Mouse (Mus musculus) midbrain, postnatal 0 days (tissue): ENCODE measurements around the gene Tor3a. TPM values are rescaled to one million over a fixed set of nuclear protein-coding genes. Genes with fewer than 3 reads are reported as not detected.
A peak's percentile ranks its signal among the peaks of the same experiment; 100 is the strongest.

ENCODE experiments used
- ATAC-seq: fragments of 200-750 bp; cut with Nextera tagmentation; 2 replicates; pipeline ENCODE4 v1.8.0; 2017; ENCODE audit warnings: moderate number of reproducible peaks, mild to moderate bottlenecking, moderate TSS enrichment, moderate library complexity; ENCODE audit not compliant: low FRiP score
- DNase-seq: peaks from one replicate; pipeline ENCODE4 v3.0.0-alpha.2; 2015; ENCODE audit warnings: low spot score
- H3K27ac ChIP-seq: fragments of 300-500 bp; sonication (generic); 2 replicates; pipeline ENCODE4 v1.5.1; 2014; ENCODE audit warnings: low read depth, mild to moderate bottlenecking, low read length, mixed read lengths
- H3K27me3 ChIP-seq: fragments of 300-500 bp; sonication (generic); 2 replicates; pipeline ENCODE4 v1.6.1; 2014; ENCODE audit warnings: low read length, control low read depth, mixed read lengths; ENCODE audit not compliant: insufficient read depth
- H3K36me3 ChIP-seq: fragments of 300-500 bp; sonication (generic); 2 replicates; pipeline ENCODE4 v1.6.1; 2014; ENCODE audit warnings: low read length, control low read depth, mixed read lengths; ENCODE audit not compliant: insufficient read depth
- H3K4me1 ChIP-seq: fragments of 300-500 bp; sonication (generic); 2 replicates; pipeline ENCODE4 v1.6.1; 2014; ENCODE audit warnings: mild to moderate bottlenecking, control low read depth, antibody characterized with exemption, low read length, mixed read lengths; ENCODE audit not compliant: insufficient read depth
- H3K4me2 ChIP-seq: fragments of 300-500 bp; sonication (generic); 2 replicates; pipeline ENCODE4 v1.6.1; 2014; ENCODE audit warnings: low read depth, mild to moderate bottlenecking, low read length, mixed read lengths; ENCODE audit not compliant: poor library complexity, severe bottlenecking
- H3K4me3 ChIP-seq: fragments of 300-500 bp; sonication (generic); 2 replicates; pipeline ENCODE4 v1.5.1; 2014; ENCODE audit warnings: low read depth, mild to moderate bottlenecking, low read length, moderate library complexity
- H3K9ac ChIP-seq: fragments of 300-500 bp; sonication (generic); replicated peaks from 2 replicates; pipeline ENCODE4 v1.6.1; 2014; ENCODE audit warnings: mild to moderate bottlenecking, low read length, moderate library complexity, mixed read lengths; ENCODE audit not compliant: poor library complexity, severe bottlenecking
- H3K9me3 ChIP-seq: fragments of 300-500 bp; sonication (generic); 2 replicates; pipeline ENCODE4 v1.6.1; 2016; ENCODE audit warnings: low read length, control low read depth
- CTCF ChIP-seq: IDR thresholded peaks from 2 replicates; pipeline ENCODE4 v1.5.1; 2016; ENCODE audit warnings: antibody characterized with exemption, mild to moderate bottlenecking
- WGBS: fragments of 180-500 bp; shearing (Covaris S2); extraction: QIAGEN DNeasy Blood & Tissue Kit; methylation state at CpG from one replicate; pipeline ENCODE4 v1.1.7; 2014; 5-methylcytosine and 5-hydroxymethylcytosine counted together
- polyA plus RNA-seq: library from polyadenylated mRNA; unstranded; fragments of >200 nt; fragmentation: Nextera tagmentation; extraction: Ambion mirVana; gene quantifications from 2 replicates; pipeline ENCODE4 v1.2.1, GENCODE M21; 2015
- total RNA-seq: library from RNA; depleted of rRNA; stranded (reverse); fragments of >200 nt; gene quantifications from 2 replicates; pipeline ENCODE4 v1.2.3, GENCODE M21; 2014

Tor3a gene
- total and polyA plus RNA-seq, 2 experiments from 2014 or later: 2.6 to 3.1 TPM

DNA sequence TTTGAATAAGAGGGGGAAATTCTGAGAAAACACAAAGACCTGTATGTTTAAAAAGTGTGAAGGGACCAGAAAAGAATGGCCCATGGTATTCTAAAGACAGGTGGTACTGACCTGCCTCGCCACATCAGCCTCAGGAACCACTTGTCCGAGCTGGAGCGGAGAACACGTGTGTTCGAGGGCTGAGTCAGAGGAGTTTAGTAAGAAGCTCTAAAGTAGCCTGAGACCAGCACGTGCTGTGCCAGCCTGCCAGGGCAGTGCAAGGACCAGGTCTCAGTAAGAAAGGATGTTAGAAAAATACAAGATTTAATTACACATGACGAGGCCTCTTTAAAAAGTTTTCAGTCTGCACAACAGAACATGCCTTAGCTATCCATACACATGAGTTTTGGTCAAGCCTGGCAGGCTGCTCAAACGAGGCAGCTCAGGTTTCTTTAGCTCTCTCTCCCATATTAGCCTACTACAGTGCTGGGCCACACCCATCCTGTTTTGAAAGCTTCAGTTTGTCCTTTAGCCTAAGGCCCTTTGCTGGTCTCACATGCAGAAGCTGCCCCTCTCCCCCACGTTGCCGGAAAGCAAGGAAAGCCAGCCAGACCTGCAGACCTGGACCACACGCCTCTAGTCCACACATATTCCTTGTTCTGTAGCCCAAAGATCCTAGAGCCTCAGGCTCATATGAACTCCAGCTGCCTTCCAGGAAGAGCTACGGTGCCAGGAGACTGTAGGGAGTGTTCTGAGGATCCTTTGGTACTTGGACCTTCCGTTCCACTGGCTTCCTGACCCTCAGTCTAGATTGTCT lies 19.2 kb downstream of the Tor3a start:
- H3K4me2 ChIP-seq: no peak overlapping the region
- no peaks in the 10 kb centered on the region for H3K4me1 ChIP-seq
- no peaks in the 10 kb centered on the region for H3K27me3 ChIP-seq
- H3K9ac ChIP-seq: no peak overlapping the region
- ATAC-seq (no peak), DNase-seq (no peak)
- TF ChIP-seq CTCF: no peak
- H3K36me3 ChIP-seq: 0 out of 2 replicates have a peak, but pooled peaks cover 3% of the 10 kb centered on the region
- 84% methylated on average over 13 of the region's 13 CpGs for WGBS
- H3K27ac ChIP-seq: no peak overlapping the region
- no peaks in the 10 kb centered on the region for H3K9me3 ChIP-seq
- H3K4me3 ChIP-seq: no peak overlapping the region

GRCm38 (mm10) chr1:156652189-156652822 lies 21.9 kb downstream of the Tor3a start:
- H3K27me3 ChIP-seq: no peaks in the 10 kb centered on the region
- H3K4me1 ChIP-seq: no peaks in the 10 kb centered on the region
- TF ChIP-seq CTCF: no peak
- no peak overlapping the region for H3K27ac ChIP-seq
- DNase-seq (no peak), ATAC-seq (no peak)
- no peak overlapping the region for H3K4me3 ChIP-seq
- no peak overlapping the region for H3K9ac ChIP-seq
- whole genome bisulfite sequencing: 62% methylated on average over 6 of the region's 6 CpGs
- no peaks in the 10 kb centered on the region for H3K9me3 ChIP-seq
- no peak overlapping the region for H3K4me2 ChIP-seq
- no peaks in the 10 kb centered on the region for H3K36me3 ChIP-seq

- DNase-seq (no peak), ATAC-seq (no peak)
- no peaks in the 10 kb centered on the region for H3K9me3 ChIP-seq
- H3K4me1 ChIP-seq: no peaks in the 10 kb centered on the region
- H3K4me3 ChIP-seq: no peak overlapping the region
- H3K9ac ChIP-seq: no peak overlapping the region
- H3K36me3 ChIP-seq: no peaks in the 10 kb centered on the region
- TF ChIP-seq CTCF: no peak
- H3K27me3 ChIP-seq: no peaks in the 10 kb centered on the region
- no peak overlapping the region for H3K4me2 ChIP-seq
- no peak overlapping the region for H3K27ac ChIP-seq
- 72% methylated on average over 9 of the region's 9 CpGs for WGBS
These were observed 23.5 kb downstream of the Tor3a start for GRCm38 (mm10) chr1:156650631-156651030.

DNA sequence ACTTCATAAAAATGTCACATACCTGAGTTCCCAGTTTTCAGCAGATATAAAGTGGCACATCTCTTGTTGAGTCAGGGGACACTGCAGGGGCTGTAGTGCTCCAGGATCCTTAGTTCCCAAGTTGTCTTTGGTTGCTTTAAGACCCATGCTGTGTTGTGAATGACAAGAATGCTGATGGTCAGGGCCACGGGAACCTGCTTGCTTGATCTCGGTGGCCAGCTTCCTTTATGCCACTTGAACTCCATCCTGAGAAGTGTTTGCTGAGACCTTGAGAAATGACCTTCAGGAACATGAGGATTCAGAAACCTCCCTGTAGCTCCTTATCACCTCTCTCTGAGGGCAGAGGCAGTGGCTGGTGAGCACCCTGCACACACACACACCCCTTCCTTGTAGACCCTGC lies 25.5 kb downstream of the Tor3a start:
- Histone ChIP-seq H3K27me3 (no peaks in the 10 kb centered on the region), H3K4me3 (no peak overlapping the region), H3K9ac (no peak overlapping the region), H3K9me3 (no peaks in the 10 kb centered on the region), H3K36me3 (no peaks in the 10 kb centered on the region), H3K4me1 (no peaks in the 10 kb centered on the region), H3K4me2 (no peak overlapping the region), H3K27ac (no peak overlapping the region)
- 21% methylated on average over 2 of the region's 2 CpGs for WGBS
- no peak for TF ChIP-seq CTCF
- ATAC-seq: no peak
- no peak for DNase-seq

- Histone ChIP-seq H3K27ac (no peak overlapping the region), H3K4me3 (no peak overlapping the region), H3K4me1 (no peaks in the 10 kb centered on the region), H3K9ac (no peak overlapping the region), H3K9me3 (no peaks in the 10 kb centered on the region), H3K36me3 (peaks cover 12% of the 10 kb centered on the region), H3K4me2 (no peak overlapping the region), H3K27me3 (no peaks in the 10 kb centered on the region)
- peak; percentile 44 for DNase-seq
- TF ChIP-seq CTCF: no peak
- no peak for ATAC-seq
- 74% methylated on average over 4 of the region's 4 CpGs for WGBS
These were observed 28.2 kb downstream of the Tor3a start for GRCm38 (mm10) chr1:156645971-156646370.
